Mouse (Mus musculus) midbrain, embryonic 12.5 days (tissue): ENCODE measurements around the gene Hspbap1. TPM values are rescaled to one million over a fixed set of nuclear protein-coding genes. Genes with fewer than 3 reads are reported as not detected.

Experiments used
- ATAC-seq: fragments of 200-750 bp; cut with Nextera tagmentation; 2 replicates; pipeline ENCODE4 v1.8.0; 2017; ENCODE audit warnings: low read depth, moderate TSS enrichment, moderate library complexity; ENCODE audit not compliant: low FRiP score
- H3K27ac ChIP-seq: fragments of 300-500 bp; sonication (generic); replicated peaks from 2 replicates; pipeline ENCODE4 v1.5.1; 2016; ENCODE audit warnings: mild to moderate bottlenecking
- H3K27me3 ChIP-seq: fragments of 300-500 bp; sonication (generic); 2 replicates; pipeline ENCODE4 v1.6.1; 2016; ENCODE audit warnings: mild to moderate bottlenecking
- H3K36me3 ChIP-seq: fragments of 300-500 bp; sonication (generic); 2 replicates; pipeline ENCODE4 v1.6.1; 2016
- H3K4me1 ChIP-seq: fragments of 300-500 bp; sonication (generic); 2 replicates; pipeline ENCODE4 v1.6.1; 2016
- H3K4me2 ChIP-seq: fragments of 300-500 bp; sonication (generic); replicated peaks from 2 replicates; pipeline ENCODE4 v1.6.1; 2016; ENCODE audit warnings: mild to moderate bottlenecking, moderate library complexity
- H3K4me3 ChIP-seq: fragments of 300-500 bp; sonication (generic); 2 replicates; pipeline ENCODE4 v1.5.1; 2016; ENCODE audit warnings: mild to moderate bottlenecking
- H3K9ac ChIP-seq: fragments of 300-500 bp; sonication (generic); replicated peaks from 2 replicates; pipeline ENCODE4 v1.6.1; 2016; ENCODE audit warnings: mild to moderate bottlenecking, moderate library complexity
- H3K9me3 ChIP-seq: fragments of 300-500 bp; sonication (generic); 2 replicates; pipeline ENCODE4 v1.6.1; 2016; ENCODE audit warnings: mild to moderate bottlenecking
- WGBS: fragments of 180-500 bp; shearing (Covaris S2); methylation state at CpG from one replicate; pipeline ENCODE4 v1.1.7; 2016; 5-methylcytosine and 5-hydroxymethylcytosine counted together
- polyA plus RNA-seq: library from polyadenylated mRNA; unstranded; fragments of >200 nt; fragmentation: Nextera tagmentation; extraction: Ambion mirVana; gene quantifications from 2 replicates; pipeline ENCODE4 v1.2.1, GENCODE M21; 2016

Hspbap1 gene
- polyA plus RNA-seq, 1 experiment from 2014 or later, result 20.9 TPM

- H3K4me2 ChIP-seq, result no peak overlapping the region
- H3K27me3 ChIP-seq, result no peaks in the 10 kb centered on the region
- 87% methylated on average over 2 of the region's 2 CpGs for WGBS
- H3K9me3 ChIP-seq, result no peaks in the 10 kb centered on the region
- no peak for ATAC-seq
- no peak overlapping the region for H3K4me3 ChIP-seq
- peaks cover 18% of the 10 kb centered on the region for H3K4me1 ChIP-seq
- no peak overlapping the region for H3K27ac ChIP-seq
- H3K36me3 ChIP-seq, result no peaks in the 10 kb centered on the region
- H3K9ac ChIP-seq, result no peak overlapping the region
These were observed 4.7 kb upstream of the Hspbap1 start for GRCm38 (mm10) chr16:35765449-35765848.

DNA sequence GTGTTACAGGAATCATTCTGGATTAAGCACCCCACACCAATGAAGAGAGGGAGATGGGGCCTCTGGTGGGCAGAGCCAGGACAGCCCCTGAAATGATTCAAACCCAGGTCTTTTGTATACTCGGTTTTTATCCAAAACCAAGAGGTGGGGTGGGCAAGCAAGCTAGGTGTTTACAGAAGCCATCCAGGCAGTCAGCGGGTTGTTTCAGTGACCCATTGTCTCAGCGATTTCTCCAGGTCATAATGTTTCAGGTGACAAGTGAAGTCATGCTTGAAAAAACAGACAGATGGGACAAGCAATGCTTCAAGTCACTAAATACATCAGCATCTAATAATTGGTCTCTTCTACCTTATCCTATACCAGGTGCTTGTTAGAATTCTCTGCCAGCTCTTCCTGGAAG is 3.8 kb upstream of the Hspbap1 start:
- H3K27ac ChIP-seq, result no peak overlapping the region
- no peaks in the 10 kb centered on the region for H3K36me3 ChIP-seq
- no peaks in the 10 kb centered on the region for H3K27me3 ChIP-seq
- WGBS, result 76% methylated on average over 3 of the region's 3 CpGs
- peaks cover 26% of the 10 kb centered on the region for H3K4me1 ChIP-seq
- H3K9ac ChIP-seq, result no peak overlapping the region
- no peak overlapping the region for H3K4me2 ChIP-seq
- H3K4me3 ChIP-seq, result no peak overlapping the region
- no peaks in the 10 kb centered on the region for H3K9me3 ChIP-seq
- no peak for ATAC-seq

- H3K4me2 ChIP-seq, result peak overlapping the region; percentile 88
- peak overlapping the region; percentile 94 for H3K9ac ChIP-seq
- H3K4me3 ChIP-seq, result peak overlapping the region; percentile 80
- H3K27ac ChIP-seq, result peak overlapping the region; percentile 83; the same call in 1 of the 2 replicates
- no peaks in the 10 kb centered on the region for H3K36me3 ChIP-seq
- ATAC-seq, result no peak
- no peaks in the 10 kb centered on the region for H3K9me3 ChIP-seq
- H3K4me1 ChIP-seq, result peaks cover 31% of the 10 kb centered on the region
- no peaks in the 10 kb centered on the region for H3K27me3 ChIP-seq
- 25% methylated on average over 6 of the region's 6 CpGs for WGBS
These were observed 1.7 kb upstream of the Hspbap1 start for GRCm38 (mm10) chr16:35768469-35768784.

DNA sequence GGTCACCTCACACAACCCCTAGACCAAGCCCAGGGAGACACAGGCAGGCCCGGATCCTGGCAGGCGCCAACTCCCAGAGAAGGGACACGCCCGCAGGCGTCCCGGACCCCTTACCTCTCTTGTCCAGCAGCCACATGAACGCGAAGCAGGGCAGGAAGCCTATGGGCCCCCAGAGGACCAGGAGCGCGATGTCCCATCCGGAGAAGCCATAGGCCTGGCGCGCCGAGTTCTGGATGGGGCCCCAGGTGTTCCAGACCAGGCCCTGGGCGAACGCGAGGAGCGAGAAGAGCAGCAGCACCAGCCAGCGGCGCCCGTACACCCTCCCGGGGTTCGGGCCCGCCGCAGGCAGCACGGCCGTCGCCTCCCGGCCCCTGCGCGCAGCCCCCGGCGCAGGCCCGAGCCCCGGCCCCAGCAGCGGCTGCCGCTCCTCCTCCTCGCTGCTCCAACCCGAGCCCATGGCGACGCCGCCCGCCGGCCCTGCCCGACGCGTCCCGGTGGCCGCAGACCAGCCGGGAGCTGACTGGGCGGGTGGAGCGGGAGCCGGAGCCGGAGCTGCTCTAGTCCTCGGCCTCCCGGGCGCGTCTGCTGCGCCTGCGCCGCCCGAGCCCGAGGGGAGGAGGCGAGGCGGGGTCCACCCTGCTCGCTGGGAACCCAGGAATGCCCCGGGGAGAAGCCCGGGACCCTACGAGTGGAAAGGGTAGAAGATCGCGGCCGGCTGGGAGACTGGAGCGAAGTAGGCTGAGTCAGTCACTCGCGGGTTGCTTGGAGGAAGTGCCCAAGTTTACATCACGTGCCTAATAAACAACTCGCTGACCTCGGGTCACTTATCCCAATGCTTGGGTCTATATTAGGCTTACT is 1.2 kb upstream of the Hspbap1 start, which contains the start of gene Dirc2:
Dirc2 (minus strand) TSS at position 572 of the 858 bp plus-strand sequence.
- Histone ChIP-seq H3K4me3 (peak within 1 kb of the TSS; percentile 80), H3K27me3 (no peaks in the 10 kb centered on the region), H3K9me3 (no peaks in the 10 kb centered on the region), H3K27ac (peak within 1 kb of the TSS; percentile 83), H3K4me2 (peak within 1 kb of the TSS; percentile 88), H3K4me1 (peaks cover 31% of the 10 kb centered on the region), H3K9ac (peak within 1 kb of the TSS; percentile 94), H3K36me3 (no peaks in the 10 kb centered on the region)
- peak; percentile 85 for ATAC-seq
- under 1% methylated on average over 72 of the region's 78 CpGs for WGBS

DNA sequence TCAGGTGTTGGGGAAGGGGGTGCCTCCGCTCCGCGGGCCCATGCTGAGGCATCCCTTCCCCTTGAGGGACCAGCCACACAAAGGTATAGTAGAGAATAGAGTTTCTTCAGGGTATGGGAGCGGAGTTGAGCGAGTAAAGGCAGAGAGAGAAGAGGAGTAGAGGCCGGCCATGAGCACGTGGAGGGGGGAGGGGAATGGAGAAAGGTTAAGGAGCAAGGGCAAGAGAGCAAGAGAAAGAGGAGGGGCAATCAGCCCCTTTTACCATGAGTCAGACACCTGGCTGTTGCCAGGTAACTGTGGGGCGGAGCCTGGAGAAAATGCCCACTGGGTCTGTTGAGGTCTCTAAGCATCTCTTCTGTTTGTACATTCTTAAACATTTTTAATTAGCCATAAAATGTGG is 966 bp downstream of the Hspbap1 start:
- Histone ChIP-seq H3K27ac (no peak overlapping the region), H3K9ac (0 out of 2 replicates have a peak overlapping the region, but pooled peaks have one; percentile 78), H3K4me3 (peak overlapping the region; percentile 80), H3K36me3 (no peaks in the 10 kb centered on the region), H3K27me3 (no peaks in the 10 kb centered on the region), H3K9me3 (no peaks in the 10 kb centered on the region), H3K4me2 (peak overlapping the region; percentile 88), H3K4me1 (peaks cover 31% of the 10 kb centered on the region)
- ATAC-seq, result no peak
- WGBS, result 29% methylated on average over 8 of the region's 8 CpGs

- Histone ChIP-seq H3K4me1 (peaks cover 31% of the 10 kb centered on the region), H3K27me3 (no peaks in the 10 kb centered on the region), H3K4me3 (peak overlapping the region; percentile 80; the same call in 1 of the 2 replicates), H3K4me2 (0 out of 2 replicates have a peak overlapping the region, but pooled peaks have one; percentile 88), H3K9me3 (no peaks in the 10 kb centered on the region), H3K27ac (no peak overlapping the region), H3K9ac (no peak overlapping the region), H3K36me3 (no peaks in the 10 kb centered on the region)
- no peak for ATAC-seq
- WGBS, result 89% methylated on average over 5 of the region's 5 CpGs
These were observed 1.4 kb downstream of the Hspbap1 start for GRCm38 (mm10) chr16:35771606-35772005.

DNA sequence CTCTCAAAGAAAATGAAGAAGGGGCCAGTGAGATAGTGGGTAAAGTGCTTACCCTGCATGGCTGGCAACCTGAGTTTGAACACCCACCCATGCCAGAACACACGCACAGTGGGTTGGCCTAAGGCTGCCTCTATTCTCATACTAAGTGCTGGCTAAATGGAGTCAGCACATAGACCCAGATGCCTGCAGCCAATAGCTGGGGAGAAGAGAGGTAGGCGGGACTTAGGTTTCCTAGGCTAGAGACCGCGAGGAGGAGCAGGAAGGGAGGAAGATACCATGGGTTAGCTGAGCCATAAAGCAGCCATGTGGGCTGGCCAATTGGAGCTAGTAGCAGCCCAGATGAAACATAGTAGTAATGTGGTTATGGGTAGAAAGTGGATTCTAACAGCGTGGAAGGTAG is 2.4 kb downstream of the Hspbap1 start:
- peaks cover 28% of the 10 kb centered on the region for H3K4me1 ChIP-seq

GRCm38 (mm10) chr16:35775835-35776234 is 5.7 kb downstream of the Hspbap1 start:
- H3K4me2 ChIP-seq, result no peak overlapping the region
- no peaks in the 10 kb centered on the region for H3K36me3 ChIP-seq
- H3K4me3 ChIP-seq, result no peak overlapping the region
- H3K9me3 ChIP-seq, result no peaks in the 10 kb centered on the region
- H3K27ac ChIP-seq, result no peak overlapping the region
- ATAC-seq, result no peak
- no peaks in the 10 kb centered on the region for H3K27me3 ChIP-seq
- H3K4me1 ChIP-seq, result peaks cover 9% of the 10 kb centered on the region
- H3K9ac ChIP-seq, result no peak overlapping the region
- 100% methylated on average over 1 of the region's 1 CpGs for WGBS

More for the DNA sequence above, 2.4 kb downstream of the Hspbap1 start:
- WGBS, result 84% methylated on average over 5 of the region's 5 CpGs
- Histone ChIP-seq H3K9me3 (no peaks in the 10 kb centered on the region), H3K9ac (no peak overlapping the region), H3K36me3 (no peaks in the 10 kb centered on the region), H3K27me3 (no peaks in the 10 kb centered on the region), H3K4me2 (no peak overlapping the region), H3K27ac (no peak overlapping the region), H3K4me3 (no peak overlapping the region)
- ATAC-seq, result no peak

GRCm38 (mm10) chr16:35776737-35777136 is 6.6 kb downstream of the Hspbap1 start:
- peaks cover under 1% of the 10 kb centered on the region; the same call in 1 of the 2 replicates for H3K4me1 ChIP-seq
- no peak overlapping the region for H3K4me3 ChIP-seq
- no peak for ATAC-seq
- H3K4me2 ChIP-seq, result no peak overlapping the region
- H3K27me3 ChIP-seq, result no peaks in the 10 kb centered on the region
- no peaks in the 10 kb centered on the region for H3K36me3 ChIP-seq
- 93% methylated on average over 7 of the region's 7 CpGs for WGBS
- no peak overlapping the region for H3K27ac ChIP-seq
- H3K9ac ChIP-seq, result no peak overlapping the region
- H3K9me3 ChIP-seq, result no peaks in the 10 kb centered on the region

DNA sequence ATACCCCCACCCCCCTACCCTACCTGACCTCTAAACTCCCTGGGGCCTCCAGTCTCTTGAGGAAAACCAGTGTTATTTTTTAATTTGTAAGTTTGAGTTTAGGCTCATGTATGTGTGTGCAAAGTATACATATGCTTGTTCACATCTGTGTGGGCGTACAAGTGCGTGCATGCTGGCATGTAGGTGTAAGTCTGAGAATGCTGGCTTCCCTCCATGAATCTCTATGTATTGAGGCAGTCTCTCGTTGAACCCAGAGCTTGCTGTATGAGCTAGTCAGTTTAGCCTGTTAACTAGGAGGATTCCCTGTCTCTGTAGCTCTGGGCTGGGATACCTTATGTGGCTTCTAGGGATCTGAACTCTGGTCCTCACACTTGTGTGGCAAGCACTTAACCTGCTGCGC is 7.6 kb downstream of the Hspbap1 start:
- H3K4me3 ChIP-seq, result no peak overlapping the region
- H3K9me3 ChIP-seq, result no peaks in the 10 kb centered on the region
- no peak for ATAC-seq
- no peak overlapping the region for H3K9ac ChIP-seq
- no peaks in the 10 kb centered on the region for H3K27me3 ChIP-seq
- H3K4me1 ChIP-seq, result no peaks in the 10 kb centered on the region
- H3K36me3 ChIP-seq, result no peaks in the 10 kb centered on the region
- no peak overlapping the region for H3K27ac ChIP-seq
- WGBS, result 98% methylated on average over 4 of the region's 4 CpGs
- H3K4me2 ChIP-seq, result no peak overlapping the region

- Histone ChIP-seq H3K9me3 (no peaks in the 10 kb centered on the region), H3K27ac (no peak overlapping the region), H3K4me3 (no peak overlapping the region), H3K27me3 (no peaks in the 10 kb centered on the region), H3K4me1 (no peaks in the 10 kb centered on the region), H3K4me2 (no peak overlapping the region), H3K9ac (no peak overlapping the region), H3K36me3 (no peaks in the 10 kb centered on the region)
- WGBS, result 85% methylated on average over 7 of the region's 7 CpGs
- no peak for ATAC-seq
These were observed 9.5 kb downstream of the Hspbap1 start for GRCm38 (mm10) chr16:35779681-35780080.

DNA sequence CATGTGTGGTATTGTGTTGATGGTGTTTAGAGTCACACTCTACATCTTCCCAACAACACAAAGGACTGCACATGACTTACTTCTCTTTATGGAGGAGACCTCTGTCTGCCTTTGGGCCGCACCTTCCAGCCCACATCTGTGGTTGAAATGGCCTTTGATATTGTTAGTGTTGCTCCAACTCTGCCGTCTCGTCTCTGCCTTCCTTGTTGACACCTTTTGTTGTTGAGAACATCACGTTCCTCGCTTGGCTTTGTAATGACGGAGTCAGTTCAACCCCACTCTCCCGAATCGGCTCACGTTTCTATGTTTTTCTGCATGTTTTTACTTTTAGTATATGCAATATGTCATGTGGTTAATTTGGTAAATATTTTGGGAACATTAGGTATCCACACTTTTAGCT is 10.9 kb downstream of the Hspbap1 start:
- Histone ChIP-seq H3K9me3 (no peaks in the 10 kb centered on the region), H3K9ac (no peak overlapping the region), H3K27me3 (no peaks in the 10 kb centered on the region), H3K4me1 (no peaks in the 10 kb centered on the region), H3K27ac (no peak overlapping the region), H3K4me3 (no peak overlapping the region), H3K36me3 (no peaks in the 10 kb centered on the region), H3K4me2 (no peak overlapping the region)
- WGBS, result 92% methylated on average over 9 of the region's 9 CpGs
- no peak for ATAC-seq
